Mouse (Mus musculus) bone marrow macrophage, adult 2 months (primary cell): ENCODE measurements around the gene Hipk1.
"Not testable (repeated sequence)": the region's sequence is repeated elsewhere in the genome, so short reads cannot be mapped to it uniquely, and the experiment has no call there.

Experiments used
- CTCF ChIP-seq: IDR thresholded peaks from 2 replicates; pipeline ENCODE4 v1.5.1; 2012; ENCODE audit warnings: low read depth, mild to moderate bottlenecking, low read length, moderate library complexity
- POLR2A ChIP-seq: IDR thresholded peaks from 2 replicates; pipeline ENCODE4 v1.6.1; 2012; ENCODE audit warnings: mild to moderate bottlenecking, low read depth, low read length, borderline replicate concordance

GRCm38 (mm10) chr3:103840946-103841345 lies 49.6 kb upstream of the Hipk1 start:
- not testable (repeated sequence) for TF ChIP-seq CTCF, POLR2A
